Mouse (Mus musculus): ENCODE measurements around the gene Atp5j2. TPM values are rescaled to one million over a fixed set of nuclear protein-coding genes. Genes with fewer than 3 reads are reported as not detected.
"Not testable (repeated sequence)": the region's sequence is repeated elsewhere in the genome, so short reads cannot be mapped to it uniquely, and the experiment has no call there.

The Atp5j2 gene
- total RNA-seq, 1 experiment, result 537 TPM

DNA sequence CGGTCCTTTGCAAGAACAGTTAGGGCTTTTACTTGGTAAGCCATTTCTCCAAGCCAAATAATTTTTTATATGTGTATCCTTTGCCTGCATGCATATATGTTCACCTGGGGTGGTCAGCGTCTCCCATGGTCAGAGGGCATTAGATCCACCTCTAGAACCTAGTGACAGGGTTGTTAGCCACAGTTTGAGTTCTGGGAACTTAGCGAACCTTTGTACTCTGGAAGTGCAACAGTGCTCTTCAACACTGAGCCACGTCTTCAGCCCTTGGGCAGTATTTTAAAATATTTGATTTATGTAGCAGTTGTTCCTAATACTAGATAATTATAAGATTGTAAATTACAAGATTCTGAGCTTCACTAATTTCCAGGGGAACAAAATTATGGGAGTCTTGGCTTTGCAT, 38.8 kb upstream of the Atp5j2 start:
- peaks cover 23% of the 10 kb centered on the region for H3K36me3 ChIP-seq (ENCODE audit: control insufficient read depth, insufficient read depth, low read length, poor library complexity, severe bottlenecking)
- peak overlapping the region in 1 of 2 experiments; percentile 73; a peak in 2 of 4 replicates for H3K4me3 ChIP-seq (ENCODE audit: insufficient read depth in 1 of 2, low read depth in 1 of 2, low read length in 2 of 2, poor library complexity in 1 of 2, severe bottlenecking in 1 of 2)
- no peak for DNase-seq (ENCODE audit: low read depth, low spot score)
- TF ChIP-seq MAFK (IDR thresholded peaks at IDR 0.05; ENCODE audit: insufficient read depth, low read depth, low read length) (no peak), CHD2 (IDR thresholded peaks at IDR 0.05; ENCODE audit: low read depth, low read length) (no peak), ZC3H11A (IDR thresholded peaks at IDR 0.05; ENCODE audit: borderline replicate concordance, low read depth, low read length) (no peak)
- no peak overlapping the region for H3K9ac ChIP-seq (ENCODE audit: insufficient read depth, low read depth, low read length, poor library complexity, severe bottlenecking)
- H3K27ac ChIP-seq (ENCODE audit: insufficient read depth, low read depth, low read length, poor library complexity, severe bottlenecking), result no peak overlapping the region; the same call in 1 of the 2 replicates
- in situ Hi-C loops (cut with MboI; ENCODE audit: low sequenced_read_pairs in 2 of 2, unreplicated experiment in 2 of 2), result no loop called here
- no peaks in the 10 kb centered on the region for H3K9me3 ChIP-seq (ENCODE audit: control insufficient read depth, insufficient read depth, low read depth, low read length)
- peaks cover 0 to 7% of the 10 kb centered on the region in 2 experiments; a peak in 2 of 4 replicates for H3K4me1 ChIP-seq (ENCODE audit: control insufficient read depth in 2 of 2, insufficient read depth in 2 of 2, low read length in 2 of 2, poor library complexity in 1 of 2)

DNA sequence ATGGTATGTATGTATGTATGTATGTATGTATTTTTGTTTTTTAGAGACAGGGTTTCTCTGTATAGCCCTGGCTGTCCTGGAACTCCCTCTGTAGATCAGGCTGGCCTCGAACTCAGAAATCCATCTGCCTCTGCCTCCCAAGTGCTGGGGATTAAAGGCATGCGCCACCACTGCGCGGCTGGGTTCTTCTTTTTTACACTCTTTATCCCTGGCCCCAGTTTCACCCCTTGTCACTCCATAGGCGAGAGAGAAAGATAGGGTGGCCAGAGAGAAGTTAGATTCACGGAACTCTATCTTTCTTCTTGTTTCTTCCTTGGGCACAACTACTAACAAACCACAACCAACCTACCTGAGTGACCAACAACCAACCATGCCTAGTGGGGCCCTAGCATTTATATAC, 37.4 kb upstream of the Atp5j2 start:
- H3K9ac ChIP-seq (ENCODE audit: insufficient read depth, low read depth, low read length, poor library complexity, severe bottlenecking); in situ Hi-C loops (cut with MboI; ENCODE audit: low sequenced_read_pairs in 2 of 2, unreplicated experiment in 2 of 2); H3K4me1 ChIP-seq (ENCODE audit: control insufficient read depth in 2 of 2, insufficient read depth in 2 of 2, low read length in 2 of 2, poor library complexity in 1 of 2); H3K27ac ChIP-seq (ENCODE audit: insufficient read depth, low read depth, low read length, poor library complexity, severe bottlenecking); H3K4me3 ChIP-seq (ENCODE audit: insufficient read depth in 1 of 2, low read depth in 1 of 2, low read length in 2 of 2, poor library complexity in 1 of 2, severe bottlenecking in 1 of 2); DNase-seq (ENCODE audit: low read depth, low spot score); H3K9me3 ChIP-seq (ENCODE audit: control insufficient read depth, insufficient read depth, low read depth, low read length): not testable (repeated sequence)
- peaks cover 10% of the 10 kb centered on the region for H3K36me3 ChIP-seq (ENCODE audit: control insufficient read depth, insufficient read depth, low read length, poor library complexity, severe bottlenecking)

DNA sequence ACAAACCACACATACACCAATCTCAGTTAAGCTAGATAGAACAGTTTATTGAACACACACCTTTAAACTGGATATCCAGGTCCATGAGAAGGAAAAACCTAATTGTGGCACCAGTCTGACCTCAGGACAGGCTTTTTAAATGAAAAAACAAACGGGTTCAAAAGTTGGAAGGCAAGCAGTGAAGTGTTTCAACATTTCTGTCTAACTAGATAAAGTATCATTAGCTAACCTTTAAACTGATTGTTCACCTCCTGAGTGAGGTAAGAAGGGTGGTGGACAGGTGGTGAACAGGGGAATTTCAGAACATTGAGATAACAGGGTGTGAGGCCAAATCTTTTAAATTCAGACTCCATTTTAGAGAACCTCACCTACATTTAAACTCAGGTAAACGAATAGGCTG, 34.6 kb upstream of the Atp5j2 start:
- no peak for DNase-seq (ENCODE audit: low read depth, low spot score)
- in situ Hi-C loops (cut with MboI; ENCODE audit: low sequenced_read_pairs in 2 of 2, unreplicated experiment in 2 of 2), result no loop called here
- H3K27ac ChIP-seq (ENCODE audit: insufficient read depth, low read depth, low read length, poor library complexity, severe bottlenecking), result no peak overlapping the region
- TF ChIP-seq HCFC1 (IDR thresholded peaks at IDR 0.05; ENCODE audit: borderline replicate concordance, insufficient read depth, low read length), result no peak
- no peak for TF ChIP-seq CHD2 (IDR thresholded peaks at IDR 0.05; ENCODE audit: low read depth, low read length)
- no peak for TF ChIP-seq MAFK (IDR thresholded peaks at IDR 0.05; ENCODE audit: insufficient read depth, low read depth, low read length)
- no peak for TF ChIP-seq ZC3H11A (IDR thresholded peaks at IDR 0.05; ENCODE audit: borderline replicate concordance, low read depth, low read length)
- no peak for TF ChIP-seq ZNF384 (IDR thresholded peaks at IDR 0.05; ENCODE audit: low read depth, low read length)
- peaks cover 6% of the 10 kb centered on the region; the same call in 1 of the 2 replicates for H3K36me3 ChIP-seq (ENCODE audit: control insufficient read depth, insufficient read depth, low read length, poor library complexity, severe bottlenecking)
- H3K9me3 ChIP-seq (ENCODE audit: control insufficient read depth, insufficient read depth, low read depth, low read length), result no peaks in the 10 kb centered on the region
- H3K9ac ChIP-seq (ENCODE audit: insufficient read depth, low read depth, low read length, poor library complexity, severe bottlenecking), result no peak overlapping the region
- peaks cover 0 to 8% of the 10 kb centered on the region in 2 experiments; a peak in 1 of 4 replicates for H3K4me1 ChIP-seq (ENCODE audit: control insufficient read depth in 2 of 2, insufficient read depth in 2 of 2, low read length in 2 of 2, poor library complexity in 1 of 2)
- no peak overlapping the region for H3K4me3 ChIP-seq (ENCODE audit: insufficient read depth in 1 of 2, low read depth in 1 of 2, low read length in 2 of 2, poor library complexity in 1 of 2, severe bottlenecking in 1 of 2)

DNA sequence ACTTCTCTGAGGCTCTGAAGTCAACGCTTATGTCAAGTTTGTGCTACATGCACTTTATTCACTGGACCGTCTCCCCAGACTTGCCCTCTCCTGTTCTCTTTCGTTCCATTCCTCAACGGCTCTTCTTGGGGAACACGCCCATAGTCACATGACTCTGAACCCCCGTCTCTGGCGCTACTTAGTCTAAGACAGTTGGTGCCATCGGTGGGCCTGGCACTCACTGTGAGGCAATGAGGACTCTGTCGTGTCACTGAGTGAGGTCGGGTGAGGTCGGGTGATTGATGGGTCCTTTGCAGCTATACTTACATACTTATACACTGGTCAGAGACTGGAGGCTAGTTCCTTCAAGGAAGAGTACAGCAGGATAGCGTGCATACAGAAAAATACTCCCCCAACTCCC, 31.5 kb upstream of the Atp5j2 start:
- Histone ChIP-seq H3K36me3 (ENCODE audit: control insufficient read depth, insufficient read depth, low read length, poor library complexity, severe bottlenecking) (peaks cover 27% of the 10 kb centered on the region), H3K27ac (ENCODE audit: insufficient read depth, low read depth, low read length, poor library complexity, severe bottlenecking) (peak overlapping the region; percentile 47; the same call in 1 of the 2 replicates), H3K4me1 (ENCODE audit: control insufficient read depth in 2 of 2, insufficient read depth in 2 of 2, low read length in 2 of 2, poor library complexity in 1 of 2) (peaks cover 2 to 20% of the 10 kb centered on the region in 2 experiments; a peak in 2 of 4 replicates), H3K9ac (ENCODE audit: insufficient read depth, low read depth, low read length, poor library complexity, severe bottlenecking) (no peak overlapping the region), H3K4me3 (ENCODE audit: insufficient read depth in 1 of 2, low read depth in 1 of 2, low read length in 2 of 2, poor library complexity in 1 of 2, severe bottlenecking in 1 of 2) (no peak overlapping the region), H3K9me3 (ENCODE audit: control insufficient read depth, insufficient read depth, low read depth, low read length) (no peaks in the 10 kb centered on the region)
- TF ChIP-seq CHD2 (IDR thresholded peaks at IDR 0.05; ENCODE audit: low read depth, low read length), result no peak
- TF ChIP-seq ZC3H11A (IDR thresholded peaks at IDR 0.05; ENCODE audit: borderline replicate concordance, low read depth, low read length), result no peak
- TF ChIP-seq MAFK (IDR thresholded peaks at IDR 0.05; ENCODE audit: insufficient read depth, low read depth, low read length), result no peak
- TF ChIP-seq ZNF384 (IDR thresholded peaks at IDR 0.05; ENCODE audit: low read depth, low read length), result no peak
- DNase-seq (ENCODE audit: low read depth, low spot score), result no peak
- in situ Hi-C loops (cut with MboI; ENCODE audit: low sequenced_read_pairs in 2 of 2, unreplicated experiment in 2 of 2), result no loop called here

DNA sequence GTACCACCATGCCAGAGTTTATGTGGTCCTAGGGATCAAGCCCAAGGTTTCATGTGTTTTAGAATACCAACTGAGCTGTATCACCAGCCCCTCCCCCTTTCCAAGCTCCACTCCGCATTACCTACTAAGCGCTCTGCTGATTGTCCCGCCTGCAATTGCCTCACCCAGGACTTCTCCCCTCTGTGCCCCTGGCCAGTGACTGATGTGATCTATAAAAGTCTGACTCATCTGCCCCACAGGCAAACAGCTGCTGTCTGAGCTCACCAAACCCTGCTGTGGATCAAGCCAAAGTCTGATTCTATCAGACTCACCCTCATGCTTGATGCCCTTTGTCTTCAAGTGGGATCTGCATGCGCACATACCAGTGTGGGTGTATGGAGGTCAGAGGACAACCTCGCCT, 31.0 kb upstream of the Atp5j2 start:
- in situ Hi-C loops (cut with MboI; ENCODE audit: low sequenced_read_pairs in 2 of 2, unreplicated experiment in 2 of 2), result no loop called here
- Histone ChIP-seq H3K36me3 (ENCODE audit: control insufficient read depth, insufficient read depth, low read length, poor library complexity, severe bottlenecking) (peaks cover 27% of the 10 kb centered on the region), H3K9ac (ENCODE audit: insufficient read depth, low read depth, low read length, poor library complexity, severe bottlenecking) (no peak overlapping the region), H3K4me1 (ENCODE audit: control insufficient read depth in 2 of 2, insufficient read depth in 2 of 2, low read length in 2 of 2, poor library complexity in 1 of 2) (peaks cover 4 to 23% of the 10 kb centered on the region in 2 experiments; a peak in 2 of 4 replicates), H3K4me3 (ENCODE audit: insufficient read depth in 1 of 2, low read depth in 1 of 2, low read length in 2 of 2, poor library complexity in 1 of 2, severe bottlenecking in 1 of 2) (no peak overlapping the region), H3K27ac (ENCODE audit: insufficient read depth, low read depth, low read length, poor library complexity, severe bottlenecking) (peak overlapping the region; percentile 47), H3K9me3 (ENCODE audit: control insufficient read depth, insufficient read depth, low read depth, low read length) (no peaks in the 10 kb centered on the region)
- DNase-seq (ENCODE audit: low read depth, low spot score), result no peak
- no peak for TF ChIP-seq ZNF384 (IDR thresholded peaks at IDR 0.05; ENCODE audit: low read depth, low read length)
- TF ChIP-seq ZC3H11A (IDR thresholded peaks at IDR 0.05; ENCODE audit: borderline replicate concordance, low read depth, low read length), result no peak
- TF ChIP-seq HCFC1 (IDR thresholded peaks at IDR 0.05; ENCODE audit: borderline replicate concordance, insufficient read depth, low read length), result no peak
- TF ChIP-seq CHD2 (IDR thresholded peaks at IDR 0.05; ENCODE audit: low read depth, low read length), result no peak
- TF ChIP-seq MAFK (IDR thresholded peaks at IDR 0.05; ENCODE audit: insufficient read depth, low read depth, low read length), result no peak
